Mouse (Mus musculus): ENCODE measurements around the gene Sufu.

The Sufu gene

GRCm38 (mm10) chr19:46533066-46533465 lies 136.4 kb downstream of the Sufu start:
- DNase-seq: peak in 1 of 2 experiments; percentile 9

GRCm38 (mm10) chr19:46533525-46533924 lies 136.8 kb downstream of the Sufu start:
- peak in 1 of 2 experiments; percentile 3 for DNase-seq

GRCm38 (mm10) chr19:46534542-46535098 lies 137.9 kb downstream of the Sufu start:
- peak in 1 of 2 experiments; percentile 2 for DNase-seq

- DNase-seq: no peak
Measured at GRCm38 (mm10) chr19:46537357-46537756, 140.7 kb downstream of the Sufu start.

GRCm38 (mm10) chr19:46538213-46538612 lies 141.5 kb downstream of the Sufu start:
- peak in 1 of 2 experiments; percentile 11 for DNase-seq

Data from cerebellum, postnatal 25 days (tissue).